Mouse (Mus musculus) limb, embryonic 15.5 days (tissue): ENCODE data around the gene Gbp5. TPM values are rescaled to one million over a fixed set of nuclear protein-coding genes. Genes with fewer than 3 reads are reported as not detected.

Experiments
- polyA plus RNA-seq: library from polyadenylated mRNA; unstranded; fragments of >200 nt; fragmentation: Nextera tagmentation; extraction: Ambion mirVana; gene quantifications from 2 replicates; pipeline ENCODE4 v1.2.1, GENCODE M21; 2015

Gene Gbp5
- polyA plus RNA-seq, 1 experiment from 2014 or later = not detected

Other genes with a start within 250 kb of the Gbp5 start
- gene Pdlim5, start 98.3 kb upstream of the Gbp5 start, polyA plus RNA-seq = 45.8 and 78.2 TPM in 2 replicates
- 3.1 and 3.5 TPM in 2 replicates for gene Gbp7, start 36.4 kb downstream of the Gbp5 start, polyA plus RNA-seq
- gene Gbp3, start 66.0 kb downstream of the Gbp5 start, polyA plus RNA-seq = 1.1 and 1.5 TPM in 2 replicates
- gene Gbp2b, start 100.9 kb downstream of the Gbp5 start, polyA plus RNA-seq = not detected in 2 replicates
- 1.1 and 1.3 TPM in 2 replicates for gene Gbp2, start 126.6 kb downstream of the Gbp5 start, polyA plus RNA-seq
- gene Kyat3, start 207.1 kb downstream of the Gbp5 start, polyA plus RNA-seq = 13.9 and 14.8 TPM in 2 replicates